Mouse (Mus musculus) heart, adult 2 months (tissue): ENCODE measurements around the gene Caln1.

Experiments used
- CTCF ChIP-seq: fragments of 200-600 bp; IDR thresholded peaks from 2 replicates; pipeline ENCODE4 v1.8.1; 2022; ENCODE audit warnings: antibody characterized with exemption, mild to moderate bottlenecking, moderate library complexity
- EP300 ChIP-seq: fragments of 200-500 bp; IDR thresholded peaks from 2 replicates; pipeline ENCODE4 v1.6.1; 2011; ENCODE audit warnings: low read depth, low read length, control low read depth; ENCODE audit not compliant: insufficient read depth

DNA sequence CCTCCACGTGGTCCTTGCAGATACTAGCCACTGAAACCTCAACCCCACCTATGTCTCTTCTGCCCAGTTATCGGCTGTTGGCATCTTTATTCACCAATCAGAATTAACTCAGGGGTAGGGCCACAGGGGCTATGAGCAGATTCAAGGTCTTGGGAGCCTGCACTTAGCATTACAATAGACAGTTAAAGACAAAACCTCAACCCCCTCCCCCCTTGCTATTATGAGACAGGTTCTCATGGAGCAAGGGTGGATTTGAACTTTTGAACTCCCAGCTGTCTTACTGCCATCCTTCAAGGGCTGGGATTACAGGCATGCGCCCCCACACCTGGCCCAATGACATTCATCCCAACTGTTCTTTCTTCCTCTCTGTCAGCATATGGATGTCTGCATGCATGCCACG is 6.1 kb upstream of the Caln1 start:
- TF ChIP-seq CTCF (no peak), EP300 (no peak)
